Comparison of ENCODE assay signal across 26 mouse cellular contexts in genomic region chr1:136699571-136699970, GRCm38 (mm10).
A peak's percentile ranks its signal among the peaks of the same experiment; 100 is the strongest.
DNase-seq lines count a peak whose midpoint lies in the region; ATAC-seq and TF ChIP-seq lines count a peak whose summit lies in the region.
"Had no signal": no experiment of that assay in that cellular context is flagged by ENCODE, and none has a peak within 500 bp of the region (broad histone marks: within the 10 kb centered on the region; RNA-seq: fewer than 3 reads in every experiment).

No protein-coding gene starts in this region.

- H3K27ac ChIP-seq in heart, embryonic 12.5 days (ENCODE audit: poor library complexity, severe bottlenecking) = peak overlapping the region; percentile 2; the same call in 1 of the 2 replicates
- no peak overlapping the region for H3K27ac ChIP-seq in forebrain, embryonic 10.5 days
- H3K27ac ChIP-seq: hindbrain, embryonic 14.5 days; hindbrain, postnatal 0 days had no signal

- TF ChIP-seq CTCF in E14TG2a.4 (conservative IDR thresholded peaks at IDR 0.05; ENCODE audit: low read length) (no peak), G1E (IDR thresholded peaks at IDR 0.05; ENCODE audit: low read depth, low read length) (no peak)
- no peak for TF ChIP-seq CTCF in lung, adult 2 months (IDR thresholded peaks at IDR 0.05; ENCODE audit: insufficient read depth, low read length)

- H3K4me3 ChIP-seq in heart, embryonic 12.5 days = no peak overlapping the region
- H3K4me3 ChIP-seq in E14TG2a.4 (replicated peaks; ENCODE audit: low read length) (peak overlapping the region; percentile 69; the same call in 1 of the 2 replicates), G1E (ENCODE audit: low read depth, low read length) (no peak overlapping the region)
- no peak overlapping the region for H3K4me3 ChIP-seq in forebrain, embryonic 10.5 days
- no peak overlapping the region for H3K4me3 ChIP-seq in lung, adult 2 months (replicated peaks; ENCODE audit: extremely low read depth, low read depth, low read length)
- H3K4me3 ChIP-seq: gastrocnemius, adult 2 months; heart, embryonic 15.5 days had no signal

- no peak for ATAC-seq in heart, embryonic 12.5 days (ENCODE audit: insufficient number of reproducible peaks, low FRiP score)
- peak; percentile 64 for ATAC-seq in G1E (ENCODE audit: extremely low read depth, insufficient number of reproducible peaks, low FRiP score, poor library complexity, severe bottlenecking)
- ATAC-seq: forebrain, embryonic 14.5 days; forebrain, postnatal 0 days; hindbrain, postnatal 0 days; intestine, postnatal 0 days had no signal

- no peaks in the 10 kb centered on the region for H3K9me3 ChIP-seq in heart, embryonic 12.5 days (replicated peaks)
- H3K9me3 ChIP-seq in E14TG2a.4 (ENCODE audit: low read length) = no peaks in the 10 kb centered on the region
- H3K9me3 ChIP-seq in G1E (replicated peaks) = peaks cover 5% of the 10 kb centered on the region
- H3K9me3 ChIP-seq in forebrain, embryonic 10.5 days = no peaks in the 10 kb centered on the region
- H3K9me3 ChIP-seq: heart, embryonic 15.5 days had no signal

- no peaks in the 10 kb centered on the region for H3K36me3 ChIP-seq in heart, embryonic 12.5 days
- H3K36me3 ChIP-seq in E14TG2a.4 (ENCODE audit: insufficient read depth, low read length) = peaks cover 34% of the 10 kb centered on the region
- H3K36me3 ChIP-seq in G1E (replicated peaks) = no peaks in the 10 kb centered on the region
- no peaks in the 10 kb centered on the region for H3K36me3 ChIP-seq in forebrain, embryonic 10.5 days (replicated peaks)
- H3K36me3 ChIP-seq: heart, embryonic 15.5 days had no signal

- 67% methylated on average over 8 of the region's 8 CpGs for WGBS in heart, embryonic 12.5 days
- WGBS in forebrain, embryonic 10.5 days = 91% methylated on average over 8 of the region's 8 CpGs
- WGBS in lung, adult 2 months = 77% methylated on average over 8 of the region's 8 CpGs

- no peak for TF ChIP-seq POLR2A in lung, adult 2 months (IDR thresholded peaks at IDR 0.05; ENCODE audit: borderline replicate concordance, extremely low read depth, low read depth, low read length)

- peaks cover 21% of the 10 kb centered on the region for H3K4me1 ChIP-seq in heart, embryonic 12.5 days (replicated peaks)
- H3K4me1 ChIP-seq in E14TG2a.4 (replicated peaks; ENCODE audit: low read depth, low read length) = peaks cover 73% of the 10 kb centered on the region
- peaks cover 2% of the 10 kb centered on the region; the same call in 1 of the 2 replicates for H3K4me1 ChIP-seq in G1E (ENCODE audit: insufficient read depth, low read depth, low read length)
- peaks cover 23% of the 10 kb centered on the region for H3K4me1 ChIP-seq in forebrain, embryonic 10.5 days
- H3K4me1 ChIP-seq in lung, adult 2 months (ENCODE audit: control insufficient read depth, insufficient read depth, low read length) = peaks cover 18% of the 10 kb centered on the region

- intact Hi-C loops in heart, postnatal 10 days (cut with DNase I) = no loop called here

- H3K27me3 ChIP-seq in heart, embryonic 12.5 days (replicated peaks) = no peaks in the 10 kb centered on the region
- H3K27me3 ChIP-seq in E14TG2a.4 (ENCODE audit: insufficient read depth, low read length) (no peaks in the 10 kb centered on the region), G1E (ENCODE audit: insufficient read depth, low read length) (no peaks in the 10 kb centered on the region)
- peaks cover 4% of the 10 kb centered on the region; the same call in 1 of the 2 replicates for H3K27me3 ChIP-seq in forebrain, embryonic 10.5 days (ENCODE audit: poor library complexity, severe bottlenecking)
- H3K27me3 ChIP-seq: CH12.LX; heart, embryonic 15.5 days had no signal

- H3K9ac ChIP-seq in heart, embryonic 12.5 days = no peak overlapping the region
- H3K9ac ChIP-seq: forebrain, postnatal 0 days; heart, embryonic 15.5 days; hindbrain, embryonic 14.5 days had no signal

- no peak for DNase-seq in heart, postnatal 10 days
- no peak for DNase-seq in G1E (ENCODE audit: low spot score)
- DNase-seq in induced T-regulatory cell, adult 2 months (ENCODE audit: low read depth) = peak; percentile 55
- DNase-seq in layer of hippocampus, adult 18-20 months (ENCODE audit: low spot score in 2 of 2) = no peak
- no peak for DNase-seq in forebrain, embryonic 10.5 days (ENCODE audit: extremely low spot score, low spot score)
- DNase-seq in lung, adult 2 months = no peak
- DNase-seq: adrenal gland, postnatal 10 days; adrenal gland, postnatal 36 days; cerebellum, adult 18-20 months; cerebellum, adult 9-10 months; cerebellum, postnatal 14 days; forebrain, postnatal 0 days; gastrocnemius, adult 2 months; gastrocnemius, postnatal 14 days; heart, adult 11 months; heart, postnatal 14 days; heart, postnatal 4 days had no signal

- H3K4me2 ChIP-seq in heart, embryonic 12.5 days = no peak overlapping the region
- H3K4me2 ChIP-seq: heart, embryonic 11.5 days; heart, embryonic 15.5 days; hindbrain, embryonic 14.5 days had no signal
